Mouse (Mus musculus) midbrain, embryonic 11.5 days (tissue): ENCODE measurements around the gene Map4k5. TPM values are rescaled to one million over a fixed set of nuclear protein-coding genes. Genes with fewer than 3 reads are reported as not detected.

Experiments used
- ATAC-seq: fragments of 200-750 bp; cut with Nextera tagmentation; 2 replicates; pipeline ENCODE4 v1.8.0; 2017; ENCODE audit warnings: moderate TSS enrichment, moderate library complexity; ENCODE audit not compliant: low FRiP score
- DNase-seq: peaks from one replicate; pipeline ENCODE4 v3.0.0; 2015; ENCODE audit warnings: low spot score; ENCODE audit errors: missing footprints
- H3K27ac ChIP-seq: fragments of 300-500 bp; sonication (generic); 2 replicates; pipeline ENCODE4 v1.5.1; 2014; ENCODE audit warnings: low read depth, low read length
- H3K27me3 ChIP-seq: fragments of 300-500 bp; sonication (generic); 2 replicates; pipeline ENCODE4 v1.6.1; 2014; ENCODE audit warnings: mild to moderate bottlenecking, low read length, moderate library complexity, mixed read lengths; ENCODE audit not compliant: control insufficient read depth, insufficient read depth
- H3K36me3 ChIP-seq: fragments of 300-500 bp; sonication (generic); 2 replicates; pipeline ENCODE4 v1.6.1; 2014; ENCODE audit warnings: mild to moderate bottlenecking, low read length, moderate library complexity, mixed read lengths; ENCODE audit not compliant: control insufficient read depth, insufficient read depth
- H3K4me1 ChIP-seq: fragments of 300-500 bp; sonication (generic); 2 replicates; pipeline ENCODE4 v1.6.1; 2014; ENCODE audit warnings: low read length; ENCODE audit not compliant: control insufficient read depth, insufficient read depth
- H3K4me2 ChIP-seq: fragments of 300-500 bp; sonication (generic); 2 replicates; pipeline ENCODE4 v1.6.1; 2014; ENCODE audit warnings: mild to moderate bottlenecking, moderate library complexity
- H3K4me3 ChIP-seq: fragments of 300-500 bp; sonication (generic); 2 replicates; pipeline ENCODE4 v1.5.1; 2014; ENCODE audit warnings: low read depth, low read length
- H3K9ac ChIP-seq: fragments of 300-500 bp; sonication (generic); 2 replicates; pipeline ENCODE4 v1.6.1; 2014; ENCODE audit warnings: low read length
- H3K9me3 ChIP-seq: fragments of 300-500 bp; sonication (generic); 2 replicates; pipeline ENCODE4 v1.6.1; 2016; ENCODE audit warnings: low read length; ENCODE audit not compliant: control insufficient read depth
- WGBS: fragments of 180-500 bp; shearing (Covaris S2); extraction: QIAGEN DNeasy Blood & Tissue Kit; methylation state at CpG from one replicate; pipeline ENCODE4 v1.1.7; 2014; 5-methylcytosine and 5-hydroxymethylcytosine counted together
- microRNA counts: library from miRNA; unstranded; fragments of <30 nt; microRNA quantifications from one replicate; lab custom pipeline; 2015
- microRNA-seq: library from miRNA; unstranded; fragments of <30 nt; microRNA quantifications from one replicate; pipeline ENCODE4, GENCODE M21; 2017
- polyA plus RNA-seq: library from polyadenylated mRNA; unstranded; fragments of >200 nt; fragmentation: Nextera tagmentation; extraction: Ambion mirVana; gene quantifications from 2 replicates; pipeline ENCODE4 v1.2.1, GENCODE M21; 2014

Map4k5 gene
- polyA plus RNA-seq, 1 experiment from 2014 or later: 27.7 TPM

- ATAC-seq (no peak), DNase-seq (no peak)
- H3K4me1 ChIP-seq: peaks cover 9% of the 10 kb centered on the region
- no peaks in the 10 kb centered on the region for H3K27me3 ChIP-seq
- WGBS: 61% methylated on average over 7 of the region's 7 CpGs
- H3K4me3 ChIP-seq: no peak overlapping the region
- no peaks in the 10 kb centered on the region for H3K36me3 ChIP-seq
- H3K9me3 ChIP-seq: no peaks in the 10 kb centered on the region
- H3K9ac ChIP-seq: no peak overlapping the region
- 0 out of 2 replicates have a peak overlapping the region, but pooled peaks have one; percentile 46 for H3K4me2 ChIP-seq
- no peak overlapping the region for H3K27ac ChIP-seq
Observed at GRCm38 (mm10) chr12:69759267-69759885, 133.6 kb downstream of the Map4k5 start.

DNA sequence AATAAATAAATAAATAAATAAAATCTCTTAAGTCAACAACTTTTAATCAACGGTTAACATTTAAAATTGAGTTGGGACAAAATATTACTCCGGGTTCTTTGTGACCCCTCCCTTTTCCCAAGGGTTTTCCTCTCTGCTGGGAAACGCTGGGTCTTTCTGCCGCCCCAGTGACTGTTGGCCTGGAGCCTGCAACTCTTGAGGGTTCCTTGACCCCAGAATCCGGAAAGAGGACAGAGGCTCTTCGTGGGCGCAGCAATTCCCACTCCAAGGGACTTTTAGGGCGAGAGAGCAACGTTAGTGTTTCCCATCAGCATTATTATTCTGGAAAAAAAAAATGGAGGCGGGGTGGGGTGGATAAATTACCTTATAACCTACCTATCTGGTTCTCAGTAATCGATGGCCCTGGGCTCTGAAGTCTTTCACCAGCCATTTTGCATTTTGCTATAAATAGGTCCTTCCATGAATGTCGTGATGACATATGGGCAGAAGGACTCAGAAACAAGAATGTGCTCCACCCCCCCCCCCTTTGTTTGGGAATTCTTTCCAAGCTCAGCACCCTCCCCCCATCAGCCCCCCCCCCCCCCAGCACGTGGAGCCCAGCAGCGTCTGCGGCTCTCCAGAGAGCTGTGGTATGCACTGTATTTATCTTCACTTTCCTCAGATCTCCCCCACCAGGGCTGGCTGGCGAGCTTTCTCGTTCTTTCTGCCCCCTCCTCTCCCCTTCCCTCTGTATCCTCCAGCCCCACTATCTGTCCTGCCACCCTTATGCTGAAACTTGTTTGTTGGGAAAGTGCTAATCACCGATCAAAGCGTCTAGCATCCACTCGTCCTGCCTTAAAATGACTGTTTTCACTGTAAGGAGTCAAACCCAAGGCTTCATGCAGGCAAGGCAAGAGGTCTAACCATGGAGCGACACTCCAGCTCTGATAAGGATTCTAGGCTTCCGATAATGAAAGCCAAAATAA, 134.5 kb downstream of the Map4k5 start:
- H3K4me1 ChIP-seq: peaks cover 9% of the 10 kb centered on the region
- peak overlapping the region; percentile 18; the same call in 1 of the 2 replicates for H3K4me3 ChIP-seq
- peak overlapping the region; percentile 31; the same call in 1 of the 2 replicates for H3K9ac ChIP-seq
- DNase-seq (peak; percentile 89), ATAC-seq (peak; percentile 62)
- no peaks in the 10 kb centered on the region for H3K27me3 ChIP-seq
- WGBS: 11% methylated on average over 22 of the region's 22 CpGs
- H3K4me2 ChIP-seq: peak overlapping the region; percentile 46
- H3K9me3 ChIP-seq: no peaks in the 10 kb centered on the region
- H3K36me3 ChIP-seq: no peaks in the 10 kb centered on the region
- H3K27ac ChIP-seq: no peak overlapping the region

DNA sequence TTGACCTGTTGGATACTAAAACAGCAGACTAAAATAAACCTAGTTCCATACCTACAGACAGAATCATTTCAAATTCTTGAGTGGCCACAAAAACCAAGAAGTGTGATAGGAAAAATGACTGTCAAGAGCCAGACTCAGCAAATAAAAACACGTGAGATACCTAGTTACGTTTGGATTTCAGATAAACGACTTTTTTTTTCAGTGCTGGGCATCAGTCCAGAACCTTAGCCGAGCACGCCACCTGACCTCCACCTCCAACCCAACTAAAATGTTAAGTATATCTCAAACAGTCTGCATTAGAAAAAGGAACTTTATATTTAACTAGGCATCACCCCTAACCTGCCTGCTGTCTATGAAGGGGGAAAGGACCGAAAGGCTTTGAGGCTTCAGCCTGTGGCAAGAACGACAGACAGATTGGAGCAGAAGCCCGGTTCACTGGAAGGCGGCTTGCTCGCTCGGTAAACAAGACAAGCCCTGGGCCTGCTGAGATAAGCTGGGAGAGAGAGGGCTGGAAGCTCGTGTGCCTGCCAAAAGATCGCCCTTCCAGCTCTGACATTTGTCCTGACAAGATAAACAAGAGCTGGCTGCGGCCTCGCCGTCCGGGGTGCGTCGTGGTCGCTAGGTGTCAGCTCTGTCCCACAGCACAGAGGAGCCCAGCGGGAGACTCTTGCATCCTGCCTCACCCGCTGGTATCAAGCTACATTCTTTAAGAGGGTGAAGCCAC, 135.4 kb downstream of the Map4k5 start:
- no peaks in the 10 kb centered on the region for H3K27me3 ChIP-seq
- 19% methylated on average over 22 of the region's 22 CpGs for WGBS

DNA sequence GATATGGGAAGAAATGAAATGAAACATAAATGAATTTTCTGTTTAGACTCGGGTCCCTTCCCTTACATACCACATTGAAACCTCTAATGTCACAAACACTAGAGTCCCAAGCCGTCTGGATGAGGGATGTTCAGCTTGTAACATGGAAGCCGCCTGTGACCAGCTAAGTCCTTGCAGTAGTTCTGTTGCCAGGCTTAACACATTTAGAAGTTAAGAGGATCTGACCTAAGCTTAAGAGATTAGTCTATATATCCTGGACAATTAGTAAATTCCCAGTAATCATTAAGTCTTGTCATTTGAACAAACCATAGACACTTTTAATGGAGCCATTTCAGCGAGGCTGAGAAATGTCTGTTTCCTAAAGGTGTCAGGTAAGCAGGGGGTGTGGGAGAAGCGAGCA, 137.0 kb downstream of the Map4k5 start:
- no peak for ATAC-seq
- 81% methylated on average over 5 of the region's 5 CpGs for WGBS
- no peaks in the 10 kb centered on the region for H3K36me3 ChIP-seq
- H3K4me3 ChIP-seq: no peak overlapping the region
- no peaks in the 10 kb centered on the region for H3K9me3 ChIP-seq
- no peaks in the 10 kb centered on the region for H3K27me3 ChIP-seq
- no peak overlapping the region for H3K4me2 ChIP-seq
- no peak overlapping the region for H3K9ac ChIP-seq
- H3K27ac ChIP-seq: no peak overlapping the region
- peaks cover 9% of the 10 kb centered on the region for H3K4me1 ChIP-seq
- no peak for DNase-seq

More for the DNA sequence above, 135.4 kb downstream of the Map4k5 start:
- Histone ChIP-seq H3K9ac (no peak overlapping the region), H3K9me3 (no peaks in the 10 kb centered on the region), H3K27ac (no peak overlapping the region), H3K4me3 (no peak overlapping the region; the same call in 1 of the 2 replicates), H3K4me2 (peak overlapping the region; percentile 46), H3K36me3 (no peaks in the 10 kb centered on the region), H3K4me1 (peaks cover 9% of the 10 kb centered on the region)
- peak; percentile 91 for ATAC-seq
- DNase-seq: peak; percentile 96

GRCm38 (mm10) chr12:69753936-69754335, 139.1 kb downstream of the Map4k5 start:
- no peak for DNase-seq
- Histone ChIP-seq H3K27me3 (no peaks in the 10 kb centered on the region), H3K9me3 (no peaks in the 10 kb centered on the region), H3K4me3 (no peak overlapping the region), H3K27ac (no peak overlapping the region), H3K36me3 (no peaks in the 10 kb centered on the region), H3K4me2 (no peak overlapping the region), H3K9ac (no peak overlapping the region), H3K4me1 (peaks cover 8% of the 10 kb centered on the region)
- no peak for ATAC-seq
- 83% methylated on average over 5 of the region's 5 CpGs for WGBS

MicroRNAs within 50 kb of the gene (microRNA counts, 519-probe panel; counts per million panel counts)
- microRNA mmu-miR-681 (lab: Ali Mortazavi, UCI): not detected

Small RNA genes lying within 50 kb of the gene (microRNA-seq; reads per million reads assigned to microRNA genes)
- not detected for gene Mir681

Other genes with a start within 250 kb of the Map4k5 start
- 10.5 and 12.0 TPM in 2 replicates for gene Sos2, start 211.3 kb downstream of the Map4k5 start, polyA plus RNA-seq
- 9.7 and 13.6 TPM in 2 replicates for gene L2hgdh, start 168.3 kb downstream of the Map4k5 start, polyA plus RNA-seq
- 18.0 and 19.3 TPM in 2 replicates for gene Atp5s, start 168.2 kb downstream of the Map4k5 start, polyA plus RNA-seq
- 0.50 and 0.64 TPM in 2 replicates for gene Cdkl1, start 101.9 kb downstream of the Map4k5 start, polyA plus RNA-seq
- 57.4 and 63.1 TPM in 2 replicates for gene Atl1, start 586 bp downstream of the Map4k5 start, polyA plus RNA-seq
- gene Sav1, start 93.8 kb upstream of the Map4k5 start, polyA plus RNA-seq: 7.8 and 8.0 TPM in 2 replicates
- 10.0 and 11.1 TPM in 2 replicates for gene Nin, start 220.5 kb upstream of the Map4k5 start, polyA plus RNA-seq